Mouse (Mus musculus) Patski (cell line): ENCODE results near the gene Vopp1. TPM values are rescaled to one million over a fixed set of nuclear protein-coding genes. Genes with fewer than 3 reads are reported as not detected.
"Not testable (repeated sequence)": the region's sequence is repeated elsewhere in the genome, so short reads cannot be mapped to it uniquely, and the experiment has no call there.

Experiments
- ATAC-seq: fragments of 100-300 bp; one replicate; pipeline ENCODE4 v1.8.0; 2021
- CTCF ChIA-PET: fragments of 350-600 bp; sonication (Branson Sonifier 250); formaldehyde crosslinking; loops from one replicate; lab custom pipeline; 2022; ENCODE audit warnings: inconsistent platforms; lab: Charles Lee
- POLR2A ChIA-PET: fragments of 350-600 bp; sonication (Branson Sonifier 250); formaldehyde crosslinking; loops from one replicate; lab custom pipeline; 2022; ENCODE audit warnings: antibody characterized with exemption, inconsistent platforms; lab: Charles Lee
- DNase-seq: peaks from one replicate; pipeline ENCODE4 v3.0.0-alpha.2; 2011; ENCODE audit warnings: low read depth, low spot score
- H3K27me3 ChIP-seq: fragments of 371-371 bp; one replicate; pipeline ENCODE4 v1.5.1; 2021
- CTCF ChIP-seq: fragments of 100-300 bp; IDR thresholded peaks from one replicate; pipeline ENCODE4 v1.5.1; 2021
- in situ Hi-C: fragments of 300-500 bp; cut with MboI; formaldehyde crosslinking; loops from 3 replicates; pipeline ENCODE4 v1.11.1; 2018; ENCODE audit warnings: low pct_unique_long_range_greater_than_20kb, mixed read lengths
- polyA plus RNA-seq: library from polyadenylated mRNA; unstranded; gene quantifications from one replicate; pipeline ENCODE4 v1.2.3, GENCODE M21; 2021

Gene Vopp1
- 96.0 TPM for polyA plus RNA-seq

DNA sequence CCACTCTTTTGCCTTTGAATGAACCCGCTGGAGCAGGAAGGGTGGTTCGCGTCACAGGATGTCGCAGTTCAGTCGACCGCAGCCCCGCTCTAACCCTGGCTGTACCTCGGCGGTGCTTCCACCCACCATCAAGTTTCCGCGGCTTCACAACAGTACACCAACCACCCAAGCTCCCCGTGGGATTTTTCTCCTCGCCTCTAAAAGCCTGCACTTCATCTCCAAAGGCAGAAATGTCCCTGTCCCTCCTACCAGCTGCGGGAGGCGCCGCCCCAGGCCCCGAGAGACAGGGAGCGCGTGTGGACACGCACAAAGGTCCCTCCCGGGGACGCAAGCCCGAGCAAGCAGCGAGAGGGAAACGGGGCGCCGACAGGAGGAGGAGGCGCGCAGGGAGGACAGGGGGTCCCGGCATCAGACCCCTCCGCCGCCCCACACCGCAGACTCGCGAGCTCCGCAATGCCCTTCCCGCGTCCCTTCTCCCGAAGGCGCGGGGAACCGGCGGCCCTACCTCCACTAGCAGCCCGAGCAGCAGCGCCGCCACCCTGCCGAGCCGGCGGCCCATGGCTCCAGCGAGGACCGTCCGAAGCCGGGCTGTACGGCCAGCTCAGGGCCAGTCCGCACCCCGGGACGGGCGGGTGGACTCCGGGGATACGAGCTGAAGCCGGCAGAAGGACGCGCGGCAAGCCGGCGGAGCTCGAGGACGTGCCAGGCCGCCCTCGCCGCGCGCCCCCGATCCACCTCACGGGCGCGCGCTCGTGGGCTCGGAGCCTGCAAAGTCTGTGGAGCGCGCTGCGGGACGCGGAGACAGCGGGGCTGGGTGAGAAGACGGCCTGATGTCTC is at the start of gene Vopp1:
TSS of gene Vopp1 (minus strand) at position 738 of the 837 bp plus-strand sequence.
- CTCF ChIA-PET = interaction anchor here (1.1 to 4.2 kb wide), 4 partner anchors 10 to 113 kb away, joined by 3 to 12 read pairs (median 6); no protein-coding TSS in a partner anchor
- TF ChIP-seq CTCF = peak; percentile 36
- in situ Hi-C loops = no loop called here
- ATAC-seq (peak; percentile 82), DNase-seq (no peak)
- H3K27me3 ChIP-seq = no peaks in the 10 kb centered on the region
- POLR2A ChIA-PET = interaction anchor here (0.6 to 1.9 kb wide), 2 partner anchors 12 to 1090 kb away, joined by 5 to 8 read pairs; no protein-coding TSS in a partner anchor

DNA sequence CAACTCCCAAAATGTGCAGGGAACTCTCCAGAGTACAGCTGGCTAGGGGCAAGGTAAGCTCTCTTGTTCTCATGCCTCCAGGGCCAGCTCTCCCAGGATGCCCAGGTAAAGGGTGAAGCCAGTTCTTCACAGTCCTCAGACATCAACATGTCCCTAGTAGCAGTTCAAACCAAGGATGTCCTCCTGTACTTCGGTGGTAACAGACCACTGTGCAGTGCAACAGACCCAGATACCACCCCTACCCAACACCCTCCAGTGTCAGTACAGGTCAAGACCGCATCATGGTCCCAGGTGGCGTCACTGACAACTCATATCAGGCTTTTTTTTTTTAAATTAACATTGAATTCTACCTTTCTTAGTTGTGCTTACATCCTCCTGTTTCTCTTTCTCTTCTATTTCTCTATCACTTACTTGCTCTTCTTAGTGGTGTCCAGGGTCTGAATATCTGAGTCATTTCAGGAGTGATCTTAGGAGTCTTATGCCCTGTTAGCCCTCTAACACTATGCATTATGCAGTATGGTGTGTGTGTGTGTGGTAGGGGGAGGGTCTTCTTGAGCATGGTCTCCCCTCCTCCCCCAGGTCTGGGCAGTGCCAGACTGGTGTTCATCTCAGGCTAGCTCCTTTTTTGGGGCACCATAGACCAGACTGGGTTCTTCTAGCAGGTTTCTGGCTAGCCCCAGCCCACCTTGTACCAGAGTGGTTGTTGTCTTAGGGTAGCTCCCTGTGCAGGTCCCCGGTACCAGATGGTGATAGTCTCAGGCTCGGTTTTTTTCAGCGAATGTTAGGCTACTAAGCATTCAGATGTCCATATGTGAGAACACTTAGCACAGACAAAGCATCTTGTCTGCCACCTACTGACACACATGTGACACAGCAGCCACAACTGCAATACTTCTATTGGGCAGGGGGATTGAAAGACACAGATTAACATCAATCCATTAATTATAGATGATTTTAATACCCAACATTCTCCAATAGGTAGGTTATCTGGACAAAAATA is 34.4 kb upstream of the Vopp1 start:
- ChIA-PET CTCF (interaction anchor here (0.6 to 2.2 kb wide), 17 partner anchors 9 to 325 kb away, joined by 3 to 7 read pairs (median 3); partner anchors contain the start of genes Vmn1r21 and Vopp1), POLR2A (no interaction called here)
- TF ChIP-seq CTCF = peak; percentile 92
- in situ Hi-C loops = loop anchor here (10.0 kb wide), 2 partner anchors 115 to 255 kb away; no protein-coding TSS in a partner anchor
- peaks cover 4% of the 10 kb centered on the region for H3K27me3 ChIP-seq
- peak; percentile 87 for ATAC-seq
- DNase-seq = no peak

DNA sequence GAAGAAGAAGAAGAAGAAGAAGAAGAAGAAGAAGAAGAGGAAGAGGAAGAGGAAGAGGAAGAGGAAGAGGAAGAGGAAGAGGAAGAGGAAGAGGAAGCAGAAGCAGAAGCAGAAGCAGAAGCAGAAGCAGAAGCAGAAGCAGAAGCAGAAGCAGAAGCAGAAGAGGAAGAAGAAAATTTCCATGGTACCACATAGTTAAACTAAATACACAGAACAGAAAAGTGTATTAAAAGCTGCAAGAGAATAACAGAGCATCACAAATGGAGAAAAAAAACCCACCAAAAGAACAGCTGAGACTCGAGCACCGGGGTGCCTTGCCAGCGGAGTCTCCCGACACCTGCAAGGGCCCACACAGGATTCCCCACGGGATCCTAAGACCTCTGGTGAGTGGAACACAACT is 26.2 kb upstream of the Vopp1 start:
- peaks cover 11% of the 10 kb centered on the region for H3K27me3 ChIP-seq
- in situ Hi-C loops, POLR2A ChIA-PET, ATAC-seq, DNase-seq: not testable (repeated sequence)
- CTCF ChIA-PET = interaction anchor here (1.7 kb wide), 1 partner anchor 8 kb away, joined by 3 read pairs; no protein-coding TSS in a partner anchor

DNA sequence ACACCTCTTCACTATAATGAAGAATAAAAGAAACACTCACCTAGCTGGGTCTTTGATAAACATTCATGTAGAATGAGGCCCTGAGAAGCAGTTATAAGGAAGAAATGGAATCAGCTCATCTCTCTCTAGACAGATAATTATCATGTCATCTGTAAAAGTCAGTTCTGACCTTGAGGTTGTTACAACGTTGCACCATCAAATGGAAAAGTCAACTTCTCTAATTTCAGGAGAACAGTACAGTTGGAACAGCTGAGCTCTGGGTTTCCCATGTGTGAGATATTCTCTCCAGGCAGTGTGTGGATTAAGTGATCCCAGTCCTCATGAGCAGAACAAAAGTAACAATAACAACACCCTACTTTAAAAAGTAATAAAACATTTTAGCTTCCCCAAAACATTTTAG is 25.3 kb upstream of the Vopp1 start, which contains the start of gene Vmn1r21:
TSS of gene Vmn1r21 (minus strand) at position 58 of the 400 bp plus-strand sequence.
- ChIA-PET CTCF (interaction anchor here (1.7 kb wide), 1 partner anchor 9 kb away, joined by 3 read pairs; no protein-coding TSS in a partner anchor), POLR2A (no interaction called here)
- in situ Hi-C loops = no loop called here
- no peak for TF ChIP-seq CTCF
- no peak for ATAC-seq
- DNase-seq = no peak
- H3K27me3 ChIP-seq = peaks cover 11% of the 10 kb centered on the region

DNA sequence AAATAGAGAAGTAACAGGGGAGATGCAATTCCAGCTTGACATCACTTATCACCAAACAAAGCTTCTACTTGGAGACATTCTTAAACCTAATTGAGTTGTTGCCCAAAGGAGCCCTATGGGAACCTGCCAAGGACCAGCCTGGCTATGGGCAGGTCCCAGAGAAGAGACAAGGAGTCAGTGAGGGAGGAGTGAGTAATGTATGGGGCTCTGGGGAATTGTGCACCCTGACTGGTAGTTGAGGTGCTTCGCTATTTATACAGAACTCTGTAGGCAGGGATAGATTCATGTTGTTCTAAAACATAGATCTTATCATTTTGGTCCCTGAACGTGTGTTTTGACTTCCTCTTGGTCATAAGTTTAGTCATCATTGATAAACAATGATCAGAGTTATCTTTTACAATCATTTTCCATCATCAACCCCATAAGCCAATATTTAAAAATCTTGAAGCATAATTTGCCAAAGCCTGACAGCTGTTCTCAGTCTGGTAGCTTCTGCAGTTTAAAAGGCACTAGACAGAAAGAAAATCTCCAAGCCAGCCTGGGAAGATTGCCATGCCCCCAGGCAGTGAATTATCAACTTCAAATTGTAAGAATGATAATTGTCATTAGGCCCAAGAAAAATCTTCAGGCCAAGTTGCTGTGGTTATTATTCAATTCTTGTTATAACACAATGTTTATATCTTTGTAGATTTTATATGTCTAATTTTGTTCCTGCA is 14.9 kb upstream of the Vopp1 start:
- POLR2A ChIA-PET = no interaction called here
- no peak for TF ChIP-seq CTCF
- no peak for DNase-seq
- CTCF ChIA-PET = interaction anchor here (0.9 kb wide), 1 partner anchor 11 kb away, joined by 4 read pairs; no protein-coding TSS in a partner anchor
- H3K27me3 ChIP-seq = no peaks in the 10 kb centered on the region
- in situ Hi-C loops = no loop called here
- no peak for ATAC-seq

DNA sequence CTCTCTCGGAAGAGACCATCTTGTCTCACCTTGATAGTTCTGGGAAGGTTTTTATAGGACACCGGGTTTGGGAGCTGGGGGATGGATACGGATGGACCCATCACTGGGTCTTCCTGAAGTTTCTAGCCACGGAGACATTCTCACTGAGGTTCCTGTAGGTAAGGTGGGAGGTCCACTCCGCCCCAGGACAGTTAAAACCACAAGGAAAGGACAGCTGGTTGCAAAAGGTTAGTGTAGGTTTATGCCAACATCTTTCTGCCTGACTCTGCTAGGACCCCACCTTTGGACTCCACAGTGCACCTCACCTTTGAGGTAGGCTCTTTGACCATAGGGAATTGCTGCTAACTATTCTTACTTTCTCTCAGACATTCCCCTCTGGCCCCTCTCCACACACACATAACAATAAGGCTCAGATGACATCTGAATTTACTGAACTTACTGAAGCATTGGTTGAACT is 328 bp upstream of the Vopp1 start:
- TF ChIP-seq CTCF = no peak
- CTCF ChIA-PET = interaction anchor here (1.1 to 4.2 kb wide), 5 partner anchors 10 to 114 kb away, joined by 3 to 12 read pairs (median 4); no protein-coding TSS in a partner anchor
- no peak for DNase-seq
- H3K27me3 ChIP-seq = no peaks in the 10 kb centered on the region
- no peak for ATAC-seq
- in situ Hi-C loops = no loop called here
- POLR2A ChIA-PET = interaction anchor here (1.1 to 1.9 kb wide), 2 partner anchors 13 to 16 kb away, joined by 7 to 8 read pairs; no protein-coding TSS in a partner anchor

DNA sequence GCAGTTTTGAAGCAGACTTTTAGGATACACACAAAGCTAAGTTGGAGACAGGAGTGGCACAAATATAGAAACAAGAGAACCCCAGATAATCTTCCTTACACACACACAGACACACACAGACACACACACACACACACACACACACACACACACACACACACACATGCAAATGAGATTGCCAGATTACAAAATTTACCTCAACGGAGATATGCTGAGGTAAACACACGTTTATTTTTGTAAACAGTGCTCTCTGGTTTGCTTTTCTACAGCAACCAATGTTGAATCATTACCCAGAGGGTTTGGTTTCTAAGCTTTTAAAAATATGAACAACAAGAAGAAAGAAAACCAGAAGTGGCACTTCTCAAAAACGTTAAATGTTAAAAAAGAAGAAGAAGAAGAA is 1.5 kb downstream of the Vopp1 start:
- no peak for TF ChIP-seq CTCF
- in situ Hi-C loops = no loop called here
- ATAC-seq (no peak), DNase-seq (no peak)
- no peaks in the 10 kb centered on the region for H3K27me3 ChIP-seq
- CTCF ChIA-PET = interaction anchor here (2.6 to 4.2 kb wide), 2 partner anchors 10 to 36 kb away, joined by 7 to 12 read pairs; no protein-coding TSS in a partner anchor
- POLR2A ChIA-PET = interaction anchor here (0.6 to 0.7 kb wide), 2 partner anchors 12 to 215 kb away, joined by 3 read pairs; no protein-coding TSS in a partner anchor

DNA sequence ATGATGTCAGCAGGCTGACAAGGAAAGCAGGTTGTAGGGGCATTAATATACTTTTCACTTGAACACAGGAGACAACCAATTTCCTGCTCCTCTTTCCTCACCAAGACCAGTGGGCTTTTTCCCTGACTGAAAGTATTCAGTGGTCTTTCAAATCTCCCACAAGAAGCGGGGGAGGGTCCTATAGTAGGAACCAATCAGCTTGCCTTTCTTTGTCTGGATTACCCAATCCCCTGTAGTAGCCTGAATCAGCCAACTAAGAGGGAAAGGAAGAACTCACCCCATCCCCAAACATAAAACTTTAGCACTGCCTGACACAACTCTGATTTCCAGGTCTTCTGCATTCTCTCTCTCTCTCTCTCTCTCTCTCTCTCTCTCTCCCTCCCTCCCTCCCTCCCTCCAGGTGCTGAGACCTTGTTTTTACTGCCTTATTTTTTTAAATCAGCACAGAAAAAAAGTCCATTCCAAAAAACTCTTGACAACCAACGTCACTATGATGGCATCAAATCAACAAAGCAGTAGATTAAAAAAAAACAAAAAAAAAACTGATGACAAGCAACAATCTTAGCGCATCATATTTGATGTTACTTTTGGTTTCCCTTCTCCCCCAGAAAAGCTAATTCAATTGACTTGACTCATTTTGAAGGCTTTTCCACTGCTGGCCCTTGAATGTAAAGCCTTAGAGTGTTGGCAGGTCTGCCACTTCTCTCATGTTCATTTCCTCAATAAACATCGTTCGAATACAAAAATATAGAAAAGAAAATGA is 2.1 kb downstream of the Vopp1 start:
- DNase-seq (no peak), ATAC-seq (no peak)
- in situ Hi-C loops = no loop called here
- ChIA-PET CTCF (interaction anchor here (4.2 kb wide), 1 partner anchor 9 kb away, joined by 12 read pairs; no protein-coding TSS in a partner anchor), POLR2A (interaction anchor here (0.6 to 1.5 kb wide), 3 partner anchors 10 to 214 kb away, joined by 3 read pairs; no protein-coding TSS in a partner anchor)
- H3K27me3 ChIP-seq = no peaks in the 10 kb centered on the region
- TF ChIP-seq CTCF = no peak
